Mouse (Mus musculus): Measurements from ENCODE around the gene Gm9733.

- TF ChIP-seq EP300 (IDR thresholded peaks at IDR 0.05; ENCODE audit: low read depth): no peak
- no peak for TF ChIP-seq CTCF (IDR thresholded peaks at IDR 0.05; ENCODE audit: low read depth)
These were observed 8.2 kb upstream of the Gm9733 start for GRCm38 (mm10) chr3:15340287-15340686.

Measured in liver, embryonic 14.5 days (tissue).